Mouse (Mus musculus) ovary, postnatal 14 days (tissue): Measurements from ENCODE around the gene Dnah8.

ENCODE experiments used
- DNase-seq: peaks from one replicate; pipeline ENCODE4 v3.0.0; 2022; ENCODE audit warnings: low spot score

Gene Dnah8

DNA sequence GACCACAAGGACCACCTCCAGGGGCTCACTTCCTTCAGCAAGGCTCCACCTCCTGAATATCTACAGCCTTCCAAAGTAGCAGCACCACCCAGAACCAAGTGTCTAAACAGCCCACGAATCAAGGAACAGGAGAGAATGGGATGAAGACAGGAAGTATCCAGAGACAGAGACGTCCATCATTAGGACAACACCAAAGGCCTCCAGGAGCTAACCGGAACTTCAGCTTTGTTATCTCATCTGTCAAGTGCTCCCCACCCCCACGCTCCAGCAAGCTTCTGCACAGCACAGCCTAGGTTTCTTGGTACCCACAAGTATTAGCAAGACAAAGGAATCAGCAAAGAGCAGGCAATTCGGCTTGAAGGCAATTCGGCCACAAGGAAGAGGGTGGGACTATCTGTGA, 254.5 kb downstream of the Dnah8 start:
- no peak for DNase-seq

DNA sequence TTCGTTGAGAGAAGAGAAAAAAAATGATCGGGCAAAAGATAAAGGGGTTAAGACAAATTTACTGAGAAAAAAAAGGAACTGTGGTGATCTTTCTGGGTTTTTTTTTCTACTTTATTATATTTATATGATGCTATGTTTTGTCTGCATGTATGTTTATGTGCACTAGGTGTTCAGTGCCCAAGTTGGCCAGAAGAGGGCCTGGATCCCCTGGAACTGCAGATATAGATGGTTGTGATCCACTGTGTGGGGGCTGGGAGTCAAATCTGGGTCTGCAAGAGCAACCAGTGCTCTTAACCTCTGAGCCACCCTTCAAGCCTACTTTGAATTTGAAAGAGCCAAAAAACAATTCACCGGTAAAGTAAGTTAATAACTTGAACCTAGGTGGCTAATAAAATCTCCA, 256.2 kb downstream of the Dnah8 start:
- no peak for DNase-seq

DNA sequence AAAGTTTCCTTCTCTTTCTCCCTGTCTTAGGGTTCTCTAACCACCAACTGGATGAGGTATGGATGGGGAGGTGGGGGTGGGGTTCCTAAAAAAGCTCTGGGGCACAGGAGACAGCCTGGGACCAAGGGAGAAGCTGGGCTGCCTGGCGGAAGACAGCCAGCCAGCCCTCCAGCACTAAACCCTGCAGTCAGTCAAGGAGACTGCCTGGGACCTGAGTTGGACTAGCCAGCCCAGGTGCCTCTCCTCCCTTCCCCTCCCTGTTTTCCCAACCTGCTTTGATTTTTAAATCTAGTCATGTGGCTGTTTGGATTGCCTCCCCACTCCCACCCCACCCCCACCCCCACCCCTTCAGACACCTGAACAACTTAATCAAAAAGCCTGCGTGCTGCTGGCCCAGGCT, 256.8 kb downstream of the Dnah8 start:
- DNase-seq: no peak

DNA sequence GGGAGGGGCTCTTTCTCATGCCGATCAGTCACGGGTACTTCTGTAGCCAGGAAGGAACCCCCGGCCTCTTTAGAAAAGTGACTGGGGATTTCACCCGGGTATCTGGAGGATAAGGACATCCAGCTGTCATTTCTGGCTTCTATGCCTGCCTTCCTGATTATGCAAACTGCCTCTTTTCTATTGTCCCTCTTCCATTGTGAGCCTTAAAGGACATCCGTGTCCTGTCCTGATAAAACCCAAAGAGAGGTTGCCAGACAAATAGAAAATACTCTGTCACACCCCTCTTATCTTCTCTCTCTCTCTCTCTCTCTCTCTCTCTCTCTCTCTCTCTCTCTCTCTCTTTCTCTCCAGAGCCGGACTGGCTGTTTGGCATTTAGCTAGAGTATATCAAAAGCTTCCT, 258.1 kb downstream of the Dnah8 start:
- no peak for DNase-seq

DNA sequence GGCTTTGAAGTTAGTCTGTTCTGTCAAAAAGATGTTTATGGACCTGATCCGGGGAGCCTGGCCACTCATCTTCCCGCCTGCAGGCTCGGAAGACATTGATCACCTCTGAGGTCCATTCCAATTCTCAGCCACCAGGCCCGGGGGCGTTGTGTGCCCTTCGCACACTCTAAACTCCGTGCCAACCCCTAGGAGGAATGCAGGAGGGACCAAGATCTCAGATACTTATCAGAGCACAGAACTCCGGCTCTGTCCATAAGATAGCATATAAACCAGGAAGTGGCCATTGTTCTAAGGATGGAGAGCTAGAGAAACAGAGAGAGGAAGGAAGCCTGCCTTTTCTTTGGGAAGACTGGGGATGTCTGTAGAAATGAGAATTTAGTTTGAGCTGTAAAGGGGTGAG, 259.4 kb downstream of the Dnah8 start:
- DNase-seq: no peak

DNA sequence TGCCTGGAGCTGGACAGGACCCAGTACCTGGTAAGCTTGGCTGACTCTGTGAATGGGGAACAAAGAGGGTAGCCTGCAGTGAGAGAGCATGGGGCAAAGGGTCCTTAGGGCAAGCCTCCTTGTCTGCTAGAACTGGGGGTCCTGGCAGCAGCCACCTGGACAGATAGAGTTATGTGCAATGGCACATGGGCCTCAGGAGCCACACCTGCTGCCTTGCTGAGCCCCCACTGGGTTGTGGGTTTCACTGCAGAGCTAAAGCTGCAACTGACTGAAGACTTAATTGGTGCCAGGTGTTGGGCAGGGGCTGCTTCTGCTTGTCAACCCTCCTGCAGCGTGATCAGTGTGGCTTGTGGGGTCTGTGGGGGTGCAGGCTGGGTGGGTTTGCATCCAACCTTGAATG, 267.9 kb downstream of the Dnah8 start:
- DNase-seq: no peak

DNA sequence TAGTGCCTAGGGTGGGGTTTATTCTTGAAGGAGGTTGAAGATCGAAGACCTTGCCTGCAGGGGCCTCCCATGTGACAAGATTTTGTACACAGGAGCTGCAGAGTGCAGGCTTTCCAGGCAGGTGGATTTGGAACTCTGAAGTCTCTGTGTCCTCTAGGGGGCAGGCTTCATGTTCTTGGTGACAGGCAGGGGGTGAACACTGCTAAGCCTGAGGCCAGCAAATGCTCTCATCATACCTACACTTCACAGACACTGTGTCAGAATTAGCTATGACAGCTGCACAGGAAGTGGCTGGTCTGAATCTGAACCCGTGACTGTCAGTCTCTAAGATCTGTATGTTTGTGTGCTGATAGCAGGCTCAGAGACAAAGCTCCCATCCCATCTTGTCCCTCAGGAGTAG, 268.6 kb downstream of the Dnah8 start:
- no peak for DNase-seq

DNA sequence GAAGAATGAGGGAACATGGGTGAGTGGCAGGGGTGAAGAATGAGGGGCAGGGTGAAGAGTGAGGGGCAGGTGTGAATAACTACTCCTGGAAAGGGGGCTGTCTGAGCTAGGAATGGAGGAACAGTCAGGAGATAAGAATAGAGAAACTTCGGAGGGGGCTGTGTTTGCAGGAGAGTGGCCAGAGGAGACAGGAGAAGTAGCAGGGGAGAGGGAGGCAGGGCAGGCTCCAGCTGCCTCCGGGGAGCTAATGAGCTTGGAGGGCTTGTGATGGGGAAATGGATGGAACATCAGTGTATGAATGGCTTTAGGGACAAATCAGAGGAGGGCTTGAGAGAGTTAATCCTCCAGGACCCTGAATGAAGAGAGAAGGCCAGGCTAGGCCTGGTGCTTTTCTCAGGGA, 272.9 kb downstream of the Dnah8 start:
- DNase-seq: no peak

DNA sequence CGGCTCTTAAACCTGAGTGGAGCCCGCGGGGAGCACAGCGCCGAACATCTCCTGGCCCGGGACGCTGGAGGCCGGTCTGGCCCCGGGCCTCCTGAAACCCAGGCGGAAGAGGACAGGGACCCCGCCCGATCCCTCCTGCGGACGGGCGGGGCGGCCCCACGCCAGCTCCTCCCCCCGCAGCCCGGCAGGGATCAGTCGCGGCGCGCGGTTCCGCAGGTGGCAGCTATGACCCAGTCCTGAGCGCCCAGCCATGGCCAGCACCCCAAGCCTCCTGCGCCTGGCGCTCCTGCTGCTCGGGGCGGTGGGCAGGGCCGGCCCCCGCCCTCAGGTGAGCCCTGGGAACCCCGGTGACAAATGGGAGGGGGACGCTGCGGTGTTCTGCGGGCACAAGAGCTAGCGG, 277.5 kb downstream of the Dnah8 start, which contains the start of gene Glp1r:
Gene Glp1r (plus strand): TSS at position 191 of the 400 bp plus-strand sequence.
- no peak for DNase-seq

DNA sequence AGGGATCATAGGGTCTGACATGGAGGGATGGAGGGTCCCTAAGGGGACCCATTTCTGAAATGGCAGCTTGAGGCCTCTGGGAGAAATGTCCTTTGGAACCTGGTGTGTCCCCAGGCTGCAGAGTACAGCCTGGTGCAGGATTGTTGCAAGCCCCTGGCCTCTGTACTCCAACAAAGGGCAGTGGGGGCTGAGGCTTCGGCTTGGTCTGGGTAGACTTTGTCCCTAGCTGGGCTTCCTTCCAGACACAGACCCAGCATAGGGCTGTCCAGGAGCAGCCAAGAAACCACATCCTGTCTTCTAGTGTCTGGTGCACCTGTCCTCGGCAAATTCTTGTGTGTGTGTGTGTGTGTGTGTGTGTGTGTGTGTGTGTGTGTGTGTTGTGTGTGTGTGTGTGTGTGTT, 279.9 kb downstream of the Dnah8 start:
- DNase-seq: no peak

DNA sequence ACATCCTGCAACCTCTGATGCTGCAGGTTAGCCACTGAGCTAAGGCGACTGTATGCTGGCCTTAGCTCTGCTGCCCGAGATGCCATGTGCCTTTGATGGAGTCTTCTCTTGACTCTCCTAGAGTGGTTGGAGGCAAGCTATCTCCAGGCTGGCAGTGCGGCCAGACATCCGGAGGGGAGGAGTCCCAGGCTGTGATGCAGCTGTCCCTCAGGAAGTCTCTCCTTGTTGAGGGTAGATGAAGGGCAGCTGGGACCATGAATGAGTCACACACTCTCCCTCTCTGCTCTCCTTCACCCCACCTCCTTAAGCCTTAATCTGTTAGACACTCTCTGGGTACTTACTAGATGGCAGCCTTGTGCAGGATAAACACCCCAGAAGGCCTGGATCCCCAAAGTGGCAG, 283.4 kb downstream of the Dnah8 start:
- DNase-seq: no peak

DNA sequence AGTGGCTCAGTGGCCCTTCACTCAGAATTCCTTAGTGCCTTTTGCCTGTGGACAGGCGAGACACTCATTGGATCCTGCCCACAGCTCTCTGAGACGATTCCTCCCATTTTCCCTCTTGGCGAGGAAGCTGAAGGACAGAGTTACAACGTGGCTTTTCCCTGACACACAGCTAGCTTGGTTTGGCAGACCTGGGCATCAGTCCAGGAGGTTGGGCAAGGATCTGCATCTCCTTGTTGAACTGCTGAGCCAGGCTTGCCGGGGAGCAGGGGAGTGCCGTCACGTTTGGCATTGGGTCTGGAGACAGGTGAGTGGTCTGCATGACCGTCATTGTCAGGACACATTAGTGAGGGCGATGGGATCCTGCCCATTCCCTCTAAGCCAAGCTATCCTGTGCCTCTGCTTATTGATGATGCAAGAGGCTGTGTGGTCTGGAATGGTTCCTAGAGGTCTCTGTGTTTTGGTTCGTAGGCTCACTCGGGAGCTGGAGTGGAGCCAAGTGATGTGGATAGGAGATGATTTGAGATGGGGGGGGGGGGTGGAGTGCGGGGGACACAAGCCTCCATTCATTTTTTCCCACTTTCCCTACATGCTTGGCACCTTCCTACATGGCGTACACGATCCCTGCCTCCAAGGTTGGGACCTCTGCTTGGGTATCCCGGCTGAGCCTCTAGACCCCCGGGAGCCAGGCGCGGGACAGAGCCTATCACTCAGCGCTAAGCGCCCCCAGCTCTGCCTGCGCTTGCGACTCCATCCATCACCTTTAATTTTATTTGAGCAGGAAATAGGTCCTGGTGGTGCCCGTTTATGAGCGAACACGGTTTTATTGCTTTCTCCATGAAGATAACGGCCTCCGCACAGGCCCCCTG, 286.9 kb downstream of the Dnah8 start:
- peak; percentile 18 for DNase-seq

DNA sequence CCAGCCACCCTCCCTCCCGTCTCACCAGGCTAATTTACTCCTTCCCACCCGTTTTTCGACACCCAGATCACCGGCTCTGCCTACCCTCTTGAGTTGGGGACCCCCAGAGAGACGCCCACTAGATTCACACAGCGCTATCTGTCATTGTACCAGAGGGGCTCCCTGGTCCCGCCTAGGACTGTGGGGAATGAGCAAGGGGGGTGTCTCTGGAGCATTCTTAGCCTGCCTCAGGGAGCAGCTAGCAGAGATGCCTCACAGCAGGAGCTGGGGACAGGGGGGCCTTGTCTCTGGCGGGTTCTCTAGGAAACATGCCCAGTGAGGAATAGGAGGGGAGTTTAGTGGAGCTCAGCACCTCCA, 287.6 kb downstream of the Dnah8 start:
- no peak for DNase-seq

DNA sequence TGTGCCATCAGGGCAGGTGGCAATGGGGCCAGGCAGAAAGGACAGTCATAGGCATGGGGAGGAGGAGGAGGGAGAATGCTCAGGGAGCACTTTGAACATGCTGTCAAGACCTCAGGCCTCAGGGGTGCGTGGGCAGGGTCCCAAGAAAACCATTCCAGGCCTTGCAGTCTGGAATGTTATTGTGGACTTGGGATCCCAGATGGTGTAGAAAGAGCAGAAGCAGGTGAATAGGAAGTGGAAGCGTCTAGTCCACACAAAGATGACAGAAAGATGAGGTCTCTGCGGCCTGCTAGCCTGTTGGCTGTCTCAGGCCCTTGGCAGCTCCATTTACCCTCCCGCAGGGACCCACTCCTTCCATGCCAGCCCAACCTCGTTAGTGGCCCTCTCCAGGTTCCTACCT, 288.4 kb downstream of the Dnah8 start:
- DNase-seq: no peak

DNA sequence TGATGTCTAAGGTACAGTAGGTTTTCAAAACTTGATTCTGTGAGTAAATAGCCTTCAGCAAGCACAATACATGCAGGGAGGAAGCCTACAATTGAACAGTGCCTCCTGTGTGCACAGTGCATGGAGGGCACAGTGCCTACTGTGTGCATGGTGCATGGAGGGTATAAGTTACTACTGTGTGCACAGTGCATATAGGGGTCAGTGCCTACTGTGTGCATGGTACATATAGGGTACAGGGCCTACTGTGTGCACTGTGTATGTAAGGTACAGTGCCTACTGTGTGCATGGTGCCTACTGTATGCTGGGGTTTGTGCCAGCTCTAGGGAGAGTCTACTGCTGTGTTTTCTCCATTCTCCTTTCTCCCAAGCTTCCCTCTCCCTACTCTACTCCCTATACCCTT, 290.1 kb downstream of the Dnah8 start:
- no peak for DNase-seq

DNA sequence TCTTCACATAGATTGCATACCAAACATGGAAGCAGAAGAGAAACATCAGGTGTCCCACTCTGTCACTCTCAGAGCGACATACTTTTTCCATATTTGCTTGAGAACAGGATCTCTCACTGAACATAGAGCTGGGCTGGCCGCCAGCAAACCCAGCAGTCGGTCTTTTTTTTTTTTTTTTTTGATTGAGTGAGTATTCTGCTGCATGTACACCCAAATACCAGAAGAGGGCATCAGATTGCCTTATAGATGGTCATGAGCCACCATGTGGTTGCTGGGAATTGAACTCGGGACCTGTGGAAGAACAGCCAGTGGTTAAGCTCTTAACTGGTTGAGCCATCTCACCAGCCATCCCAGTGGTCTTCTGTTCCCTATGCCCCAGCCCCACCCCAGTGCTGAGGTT, 299.4 kb downstream of the Dnah8 start:
- no peak for DNase-seq
